Mouse (Mus musculus) monocyte, adult 5-6 weeks (primary cell): ENCODE measurements around the gene Ercc5. TPM values are rescaled to one million over a fixed set of nuclear protein-coding genes. Genes with fewer than 3 reads are reported as not detected.
A peak's percentile ranks its signal among the peaks of the same experiment; 100 is the strongest.

Experiments used
- ATAC-seq: fragments of 153-309, 156-312 bp; replicated peaks from 2 replicates; pipeline ENCODE4 v1.8.0; 2017; ENCODE audit warnings: mild to moderate bottlenecking; ENCODE audit not compliant: low TSS enrichment, insufficient number of reproducible peaks, severe bottlenecking, poor library complexity, low FRiP score
- total RNA-seq: library from RNA; stranded (forward); fragments of 200-1000, 200-491, 200-594 nt; gene quantifications from 3 replicates; pipeline ENCODE4 v1.2.3, GENCODE M21; 2017

Gene Ercc5
- 17.3 to 22.4 TPM (median 21.6 TPM) in 3 replicates for total RNA-seq

DNA sequence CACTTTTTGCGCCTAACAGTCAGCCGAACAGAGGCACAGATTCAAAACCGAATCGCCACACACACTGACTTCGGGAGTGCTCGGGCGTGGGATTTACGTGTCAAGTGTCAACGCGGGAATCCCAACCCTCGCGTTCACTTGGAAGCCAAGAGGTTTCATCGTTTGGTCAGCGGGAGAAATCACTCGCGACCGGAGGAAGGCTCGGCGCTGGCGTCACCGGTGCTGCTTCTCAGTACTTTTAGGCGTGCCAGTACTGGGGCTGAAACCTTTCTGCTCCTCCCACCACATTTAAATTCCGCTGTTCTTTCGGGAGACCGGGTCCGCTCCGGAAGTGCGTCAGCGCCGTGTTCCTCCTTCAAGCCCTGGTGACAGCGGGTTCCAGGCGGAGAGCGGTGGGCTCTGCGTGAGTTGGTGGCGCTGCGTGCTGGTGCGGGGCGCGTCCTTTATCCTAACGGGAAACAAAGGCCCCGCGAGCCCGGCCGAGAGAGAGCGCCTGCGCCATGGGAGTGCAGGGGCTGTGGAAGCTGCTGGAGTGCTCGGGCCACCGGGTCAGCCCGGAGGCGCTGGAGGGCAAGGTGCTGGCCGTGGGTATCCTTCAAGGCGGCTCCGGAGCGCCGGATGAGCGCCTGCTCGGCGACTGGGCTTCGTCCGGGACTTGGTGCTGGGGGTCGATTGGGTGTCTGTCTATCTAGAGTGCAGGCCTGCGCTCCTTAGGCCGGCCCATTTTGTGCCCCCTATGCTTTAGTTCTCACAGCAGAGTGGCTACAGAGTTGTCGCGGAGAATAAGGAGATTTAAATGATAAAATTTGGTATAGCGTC is at the start of gene Ercc5:
Ercc5 (plus strand) TSS at position 182 of the 819 bp plus-strand sequence.
- ATAC-seq = peak; percentile 99

DNA sequence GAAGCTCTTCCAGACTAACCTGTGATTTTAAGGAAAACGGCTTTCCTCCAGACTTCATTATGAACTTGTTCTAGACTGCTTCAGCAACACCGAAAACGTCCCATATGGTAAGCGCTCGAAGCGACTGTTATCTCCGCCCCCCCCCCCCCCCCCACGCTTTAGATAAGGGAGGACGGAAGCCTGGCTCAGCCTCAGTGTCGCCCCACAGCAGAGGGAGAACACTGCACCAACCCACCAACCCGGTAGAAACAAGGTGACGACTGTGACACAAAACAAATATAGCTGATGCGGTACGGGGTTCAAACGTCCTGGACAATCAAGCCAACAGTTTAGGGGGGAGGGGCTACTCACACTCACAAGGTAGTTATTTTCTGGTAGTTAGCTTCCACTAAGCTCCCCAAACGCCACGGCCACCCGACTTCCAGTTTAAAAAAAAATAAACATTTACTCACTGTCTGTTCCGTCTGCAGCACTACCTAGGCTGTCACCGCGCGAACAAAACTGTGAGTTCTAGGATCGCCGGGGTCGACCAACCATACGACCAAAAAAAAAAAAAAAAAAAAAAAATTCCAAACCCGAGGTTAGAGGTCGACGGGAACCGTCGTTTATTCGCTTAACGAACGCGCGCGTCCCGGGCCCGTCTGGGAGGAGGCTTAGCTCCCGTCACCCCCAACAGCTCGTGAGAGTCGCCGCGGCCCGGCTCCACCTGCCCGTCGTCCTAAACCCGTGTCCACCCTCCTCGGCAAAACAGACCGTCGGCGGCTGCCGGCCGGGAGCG is 45.9 kb upstream of the Ercc5 start:
- ATAC-seq = peak; percentile 73

DNA sequence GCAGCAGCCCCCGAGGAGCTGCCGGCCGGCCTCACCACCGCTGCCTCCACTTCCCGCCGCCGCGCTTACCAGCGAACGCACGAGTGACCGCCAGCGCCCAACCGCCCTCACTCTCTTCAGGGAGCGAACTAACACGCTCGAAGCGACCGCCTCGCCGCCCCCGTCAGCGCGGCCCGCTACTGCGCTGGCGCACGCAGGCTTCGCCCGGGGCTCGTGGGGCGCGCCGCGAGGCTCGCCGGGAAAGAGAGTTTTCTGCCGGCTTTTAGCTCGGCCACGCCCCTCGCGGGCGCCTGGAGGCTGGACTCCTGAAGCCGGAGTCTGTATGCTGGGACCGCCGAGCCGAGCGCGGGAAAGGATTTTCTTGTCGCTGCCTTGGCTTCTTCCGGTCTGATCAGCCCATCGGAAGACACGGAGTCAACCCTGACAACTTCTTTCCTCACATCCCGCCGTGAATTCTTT is 45.3 kb upstream of the Ercc5 start, which contains the start of gene Tex30:
Tex30 (minus strand) TSS at position 183 of the 459 bp plus-strand sequence.
- ATAC-seq = peak; percentile 80

DNA sequence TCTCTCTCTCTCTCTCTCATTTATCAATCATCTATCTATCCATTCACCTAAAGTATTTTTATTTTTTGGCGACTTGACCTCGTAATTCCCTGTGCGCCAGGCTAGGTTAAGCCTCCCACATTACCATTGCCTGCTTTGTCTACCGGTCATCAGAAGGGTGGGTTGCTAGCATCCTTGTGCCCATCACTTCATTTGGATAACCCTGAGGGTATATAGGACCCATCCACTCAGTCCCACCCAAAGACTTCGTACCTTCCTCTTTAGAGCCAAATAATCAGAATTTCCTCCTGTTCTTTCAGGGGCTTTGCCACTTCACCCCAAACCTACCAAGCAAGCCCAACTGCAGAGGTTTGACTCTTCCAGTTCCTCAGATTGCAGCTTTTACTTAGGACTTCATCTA is 44.6 kb upstream of the Ercc5 start:
- no peak for ATAC-seq

DNA sequence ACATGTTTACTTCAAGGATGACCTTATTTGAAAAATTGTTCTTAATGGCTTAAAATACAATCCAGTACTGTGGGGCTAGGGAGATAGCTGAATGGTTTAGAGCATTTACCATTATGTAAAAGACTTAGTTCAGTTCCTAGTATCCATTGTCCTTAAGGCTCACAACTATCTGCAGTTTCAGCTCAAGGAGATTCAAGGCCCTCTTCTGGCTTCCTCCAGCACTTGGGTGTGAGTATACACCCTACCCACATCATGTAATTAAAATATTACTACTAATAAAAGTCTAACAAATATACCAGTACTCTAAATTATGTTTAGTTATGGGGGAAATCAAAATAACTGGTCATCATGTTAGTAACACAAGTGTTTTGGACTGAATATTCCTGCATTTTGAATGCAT is 30.0 kb upstream of the Ercc5 start:
- no peak for ATAC-seq

DNA sequence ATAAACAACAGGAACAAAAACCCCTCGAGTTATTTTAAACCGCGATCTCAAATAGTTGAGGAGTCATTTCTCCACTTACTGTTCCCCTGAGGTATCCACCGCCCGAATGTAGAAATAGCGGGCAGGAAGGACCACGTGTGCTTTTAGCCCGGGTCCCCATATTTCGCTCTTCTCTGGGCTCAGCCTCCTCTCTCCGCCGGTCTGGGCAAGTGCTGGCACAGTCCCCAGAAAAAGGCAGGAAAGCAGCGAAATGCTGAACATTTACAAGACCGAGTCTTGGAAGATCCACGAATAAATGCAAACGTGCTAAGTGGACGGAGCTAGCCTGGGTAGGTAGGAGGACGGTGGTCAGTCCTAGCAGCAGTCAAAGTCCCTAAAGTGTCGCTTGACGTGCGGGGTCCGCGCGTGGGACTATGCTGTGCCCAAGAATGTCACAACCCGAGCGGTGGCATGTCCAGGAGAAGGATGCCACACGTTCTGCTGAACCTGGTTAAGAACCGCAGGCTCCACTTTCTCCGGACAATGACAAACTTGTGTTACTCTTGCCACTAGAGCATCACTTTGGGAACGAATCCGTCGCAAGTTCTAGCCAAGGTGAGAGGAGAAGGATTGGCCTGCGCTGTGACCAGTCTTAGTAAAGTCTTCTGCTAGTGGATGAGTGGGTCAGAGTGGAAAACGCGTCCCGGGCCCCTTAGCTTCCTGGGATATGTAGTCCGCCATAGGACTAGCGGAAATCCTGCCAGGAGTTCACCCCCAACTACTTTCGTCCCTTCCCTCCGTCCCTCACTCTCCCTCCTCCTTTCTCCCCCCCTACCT is 29.1 kb upstream of the Ercc5 start, which contains the start of the genes Kdelc1 and Bivm:
Kdelc1 (minus strand) TSS at position 570 of the 816 bp plus-strand sequence.
Bivm (plus strand) TSS at position 719 of the 816 bp plus-strand sequence.
- peak; percentile 96 for ATAC-seq

DNA sequence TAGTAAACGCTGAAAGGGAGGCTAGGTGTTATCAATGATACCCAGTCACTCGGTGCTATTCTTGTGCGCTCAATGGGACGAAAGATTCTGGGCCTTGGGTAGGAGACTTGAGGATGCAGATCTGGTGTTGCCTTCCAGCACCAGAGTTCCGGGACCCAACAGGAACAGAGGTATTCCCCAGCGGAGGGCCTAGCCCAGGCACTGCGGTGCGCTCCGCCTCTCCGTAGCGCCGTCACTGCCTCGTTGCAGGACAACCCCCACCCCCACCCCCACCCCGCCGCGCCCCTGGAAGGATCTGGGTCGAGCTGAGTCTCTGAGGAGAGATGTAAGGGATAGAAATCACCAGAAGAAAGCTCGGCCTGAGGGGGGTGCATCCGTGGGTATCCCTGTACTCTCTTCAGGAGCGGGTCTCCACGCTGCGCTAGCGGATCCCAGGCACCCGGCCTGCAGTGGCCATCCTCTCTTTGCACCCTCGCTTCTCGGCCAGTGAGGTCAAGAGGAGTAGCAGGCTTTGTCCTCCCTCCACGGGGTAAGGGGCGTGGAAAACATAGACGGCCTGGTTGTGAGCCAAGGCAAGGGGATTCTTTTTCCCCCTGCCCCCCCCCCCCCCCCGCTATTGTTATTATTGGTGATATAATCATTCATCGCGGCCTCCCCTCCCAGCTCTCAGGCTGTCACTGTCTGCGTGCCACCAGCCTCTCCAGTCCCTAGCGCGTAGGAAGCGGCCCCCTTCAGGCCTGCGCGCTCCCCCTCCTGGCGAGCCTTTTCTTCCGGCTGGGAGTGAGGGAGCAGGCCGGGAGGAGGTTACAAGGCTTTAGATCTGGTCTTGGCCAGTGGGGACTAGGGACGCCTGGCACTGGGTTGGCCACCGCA is 28.1 kb upstream of the Ercc5 start:
- ATAC-seq = peak; percentile 30; the same call in 1 of the 2 replicates

DNA sequence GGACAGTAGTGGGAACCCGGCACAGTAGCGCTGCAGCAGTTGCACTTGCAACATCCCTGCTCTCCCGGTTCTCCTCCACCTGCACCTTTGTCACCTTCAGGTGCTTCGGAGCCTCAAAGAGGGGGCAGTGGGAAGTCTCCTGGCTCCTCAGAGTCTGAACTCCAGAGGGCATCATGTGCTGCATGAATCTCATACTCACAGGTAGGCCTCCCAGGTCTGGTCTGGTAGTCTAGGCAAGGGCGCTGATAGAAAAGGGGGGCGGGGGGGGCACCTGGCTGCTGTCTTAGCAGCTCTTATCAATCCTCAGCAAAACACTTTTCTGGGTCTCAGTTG is 27.5 kb upstream of the Ercc5 start:
- ATAC-seq = no peak

DNA sequence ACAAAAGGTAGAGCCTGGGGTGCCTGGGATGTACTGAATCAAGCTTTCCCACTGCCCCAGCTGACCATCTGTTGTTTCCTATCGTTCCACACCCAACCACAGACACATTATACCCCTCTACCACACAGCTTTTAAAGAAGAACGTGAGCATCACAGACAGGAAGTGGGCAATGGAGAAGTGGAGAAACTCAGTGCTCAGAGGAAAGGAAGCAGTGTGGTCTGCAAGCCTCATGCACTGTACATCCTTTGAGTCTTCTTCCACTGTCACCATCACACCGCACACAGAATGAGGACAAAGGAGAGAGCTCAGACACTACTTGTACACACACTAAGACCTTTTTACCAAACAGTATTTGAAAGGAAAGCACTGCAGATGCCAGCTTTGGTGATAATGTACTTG is 25.3 kb upstream of the Ercc5 start:
- no peak for ATAC-seq

DNA sequence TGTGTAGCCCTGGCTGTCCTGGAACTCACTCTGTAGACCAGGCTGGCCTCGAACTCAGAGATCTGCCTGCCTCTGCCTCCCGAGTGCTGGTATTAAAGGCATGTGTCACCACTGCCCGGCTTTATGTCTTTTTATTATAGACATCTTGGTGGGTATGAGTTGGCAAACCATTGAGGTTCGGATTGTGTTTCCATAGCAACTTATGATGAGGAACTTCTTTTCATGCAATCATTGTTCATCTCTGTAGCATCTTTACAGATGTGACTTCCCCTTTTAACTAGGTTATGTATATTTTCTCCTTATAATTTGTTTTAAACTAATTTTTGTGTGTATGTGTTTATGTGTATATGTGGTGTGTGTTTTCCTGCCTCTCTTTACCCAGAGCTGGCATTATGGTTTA is 22.0 kb upstream of the Ercc5 start:
- no peak for ATAC-seq

DNA sequence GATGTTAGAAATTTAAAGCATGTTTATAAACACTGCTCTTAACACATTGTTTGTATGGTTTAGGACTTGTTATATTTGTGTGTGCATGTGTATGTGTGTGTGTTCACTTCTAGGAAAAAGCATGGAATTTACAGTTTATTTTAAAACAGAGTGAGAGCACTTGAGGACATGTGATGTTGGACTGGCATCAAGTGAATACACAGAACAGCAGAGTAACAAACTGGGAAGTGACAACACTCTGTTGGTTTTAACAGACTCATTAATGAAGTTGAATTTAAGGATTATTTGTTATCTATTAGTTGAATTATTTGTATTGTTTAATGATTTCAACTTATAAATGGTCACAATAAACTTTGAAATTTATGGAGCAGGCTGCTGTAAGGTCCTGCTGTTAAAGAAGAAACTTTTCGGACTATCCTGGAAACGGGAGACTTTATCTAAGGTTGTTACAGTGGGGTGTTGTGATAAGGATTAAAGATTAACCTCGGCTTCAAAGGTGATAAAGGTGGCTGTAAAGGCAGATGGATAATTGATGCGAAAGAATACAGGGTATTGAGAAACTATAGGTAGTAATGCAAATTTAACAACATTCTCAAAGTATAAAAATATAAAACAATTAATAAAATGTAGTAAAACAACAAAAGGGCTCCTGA is 17.5 kb upstream of the Ercc5 start:
- no peak for ATAC-seq

DNA sequence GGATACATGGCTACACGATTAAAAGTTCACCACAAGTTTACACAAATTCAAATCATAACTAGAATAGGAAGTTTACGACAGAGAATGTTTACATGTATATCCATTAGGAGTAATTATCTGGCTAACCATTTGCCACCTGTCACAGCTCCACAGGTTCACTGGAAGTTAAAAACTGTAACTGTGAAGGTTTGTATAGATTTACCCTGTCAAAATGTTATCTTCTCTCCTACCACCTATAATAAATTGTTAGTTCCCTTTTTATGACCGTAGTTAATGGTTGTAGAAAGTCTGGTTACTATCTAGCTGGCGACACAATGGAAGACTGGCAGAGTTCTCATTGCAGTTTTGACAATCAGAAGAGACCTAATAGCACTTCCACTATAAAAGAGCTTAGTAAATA is 7.3 kb upstream of the Ercc5 start:
- ATAC-seq = no peak

DNA sequence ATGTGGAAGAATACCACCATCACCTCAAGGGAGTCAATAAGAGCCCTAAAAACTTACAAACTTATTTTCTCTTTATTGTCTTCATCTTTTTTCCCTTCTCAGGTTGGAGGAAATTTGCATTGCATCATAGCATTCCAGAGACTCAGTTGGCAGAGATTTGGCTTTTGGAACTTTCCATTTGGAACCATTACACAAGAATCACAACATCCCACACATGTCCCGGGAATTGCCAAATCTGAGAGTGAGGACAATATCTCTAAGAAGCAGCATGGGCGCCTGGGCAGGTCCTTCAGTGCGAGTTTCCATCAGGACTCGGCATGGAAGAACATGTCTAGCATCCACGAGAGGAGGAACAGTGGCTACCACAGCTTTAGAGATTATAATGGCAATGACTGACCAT is 4.8 kb upstream of the Ercc5 start:
- no peak for ATAC-seq

DNA sequence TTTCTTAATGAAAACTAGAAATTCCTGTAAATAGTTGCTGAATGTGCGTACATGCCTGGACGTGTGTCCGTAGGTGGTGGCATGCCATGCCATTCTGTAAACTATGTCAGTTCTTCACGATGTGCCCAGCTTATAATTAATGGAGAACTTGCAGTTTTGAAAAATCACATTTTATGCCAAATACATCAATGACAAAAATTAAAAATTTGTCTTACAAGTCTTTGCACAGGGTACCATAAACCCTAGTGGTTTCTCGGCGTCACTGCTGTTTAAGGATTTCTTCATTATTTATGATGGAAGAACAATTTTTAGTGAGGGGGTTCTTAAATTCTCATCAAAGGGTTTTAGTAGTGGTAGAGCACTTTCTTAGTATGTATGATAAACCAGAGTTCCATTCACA is 1.2 kb downstream of the Ercc5 start:
- ATAC-seq = no peak

DNA sequence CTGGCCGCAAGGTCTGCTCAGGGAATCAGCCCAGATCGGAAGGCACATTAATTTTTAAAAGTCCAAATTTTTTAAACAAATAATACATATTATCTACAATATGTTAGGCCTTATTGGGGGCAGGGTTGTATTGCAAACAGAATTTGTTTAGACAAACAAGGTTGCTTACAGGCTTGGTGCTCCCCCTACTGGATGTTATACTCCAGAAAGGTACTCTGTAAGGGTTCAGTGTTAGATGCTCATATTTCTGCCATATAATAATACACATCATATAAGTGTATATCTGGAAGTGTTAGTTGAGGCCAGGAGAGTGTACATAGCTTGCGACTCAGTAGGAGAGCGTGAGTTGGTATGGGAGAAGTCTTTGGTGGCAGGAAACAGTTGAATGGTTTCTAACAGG is 7.7 kb downstream of the Ercc5 start:
- ATAC-seq = no peak

DNA sequence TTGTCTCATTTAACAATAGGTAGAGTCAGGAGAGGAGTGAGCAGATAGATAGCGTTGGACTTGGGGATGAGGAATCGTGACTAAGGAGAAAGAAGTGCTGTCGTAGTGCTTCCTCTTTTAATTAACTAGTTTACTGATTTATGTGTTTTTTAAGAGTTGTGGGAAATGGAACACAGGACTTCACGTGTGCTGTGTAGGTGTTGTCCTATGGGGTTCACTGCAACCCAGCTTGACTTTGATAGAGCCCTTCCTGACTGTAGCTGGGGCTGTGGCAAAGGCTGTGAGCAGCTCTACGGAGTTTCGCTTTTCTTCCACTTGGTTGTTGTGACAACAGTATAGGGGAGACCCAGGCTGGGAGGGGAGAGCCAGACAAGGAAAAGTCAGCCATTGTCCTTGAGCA is 10.8 kb downstream of the Ercc5 start:
- ATAC-seq = no peak

DNA sequence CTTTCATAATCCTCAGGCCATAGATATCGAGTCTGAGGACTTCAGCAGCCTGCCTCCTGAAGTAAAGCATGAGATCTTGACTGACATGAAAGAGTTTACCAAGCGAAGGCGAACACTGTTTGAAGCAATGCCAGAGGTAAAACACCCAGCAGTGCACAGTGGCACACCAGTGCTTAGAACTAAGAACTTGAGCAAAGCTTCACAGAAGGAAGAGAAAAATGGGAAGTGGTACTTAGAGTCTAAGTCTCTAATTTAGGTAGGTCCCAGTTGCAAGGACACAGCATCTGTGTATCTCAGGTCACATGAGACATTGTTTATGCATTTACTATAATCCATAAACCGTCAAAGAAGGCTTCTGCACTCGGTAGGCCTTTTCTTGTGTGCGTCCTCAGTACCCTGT is 14.3 kb downstream of the Ercc5 start:
- no peak for ATAC-seq

DNA sequence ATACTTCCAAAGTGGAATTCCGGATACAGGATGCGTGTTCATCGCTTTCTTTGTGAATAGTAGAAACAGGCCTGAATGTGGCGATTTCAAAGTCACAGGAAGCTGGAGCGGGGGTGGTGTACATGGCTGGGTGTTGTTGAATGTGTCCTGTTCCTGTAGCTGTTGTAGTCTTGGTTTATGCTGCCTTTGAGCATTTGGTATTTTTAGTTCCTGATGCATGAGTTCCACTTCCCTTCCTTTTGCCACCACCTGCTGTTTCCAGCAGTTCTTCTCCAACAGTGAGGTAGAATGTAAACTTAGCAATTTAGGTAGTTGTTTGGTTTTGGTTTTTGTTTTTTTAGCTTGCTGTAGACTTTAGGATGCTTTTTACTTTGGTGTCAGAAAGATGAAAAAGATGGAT is 14.8 kb downstream of the Ercc5 start:
- ATAC-seq = no peak
